ENCODE assay signal across 8 mouse cellular contexts in genomic region chr1:119894936-119895335, GRCm38 (mm10). TPM values are rescaled to one million over a fixed set of nuclear protein-coding genes. Genes with fewer than 3 reads are reported as not detected.
DNase-seq lines count a peak whose midpoint lies in the region; ATAC-seq and TF ChIP-seq lines count a peak whose summit lies in the region.

No protein-coding gene starts in this region.

- no peak overlapping the region for H3K4me3 ChIP-seq in forebrain, embryonic 10.5 days
- H3K4me3 ChIP-seq in forebrain, embryonic 16.5 days (replicated peaks; ENCODE audit: low read length) = no peak overlapping the region
- no peak overlapping the region for H3K4me3 ChIP-seq in forebrain, embryonic 13.5 days
- H3K4me3 ChIP-seq in hindbrain, embryonic 14.5 days (replicated peaks; ENCODE audit: low read length) = no peak overlapping the region
- no peak overlapping the region for H3K4me3 ChIP-seq in small intestine, adult 2 months (ENCODE audit: low read depth, low read length)

- peak; percentile 75 for DNase-seq in forebrain, embryonic 10.5 days (ENCODE audit: extremely low spot score, low spot score)
- DNase-seq in c-Kit-positive CD71-positive TER-119-positive erythroid progenitor cells, embryonic 14.5 days (ENCODE audit: low spot score) = peak; percentile 40
- peak; percentile 62 for DNase-seq in hindbrain, embryonic 14.5 days (ENCODE audit: low spot score)
- peak; percentile 48 to 50 for DNase-seq in left cerebral cortex, adult 8-10 months (ENCODE audit: low spot score in 2 of 2)
- peak; percentile 57 for DNase-seq in mesoderm, embryonic 11.5 days (ENCODE audit: low read depth, low spot score)

- H3K36me3 ChIP-seq in forebrain, embryonic 10.5 days (replicated peaks) = no peaks in the 10 kb centered on the region
- H3K36me3 ChIP-seq in forebrain, embryonic 16.5 days (ENCODE audit: control insufficient read depth, insufficient read depth) = no peaks in the 10 kb centered on the region
- H3K36me3 ChIP-seq in forebrain, embryonic 13.5 days (ENCODE audit: poor library complexity, severe bottlenecking) = no peaks in the 10 kb centered on the region
- H3K36me3 ChIP-seq in hindbrain, embryonic 14.5 days (replicated peaks; ENCODE audit: control insufficient read depth, insufficient read depth) = no peaks in the 10 kb centered on the region
- no peaks in the 10 kb centered on the region for H3K36me3 ChIP-seq in small intestine, adult 2 months (ENCODE audit: control insufficient read depth, insufficient read depth, low read length)

- peaks cover 15% of the 10 kb centered on the region for H3K4me1 ChIP-seq in forebrain, embryonic 10.5 days
- H3K4me1 ChIP-seq in forebrain, embryonic 16.5 days (replicated peaks; ENCODE audit: control insufficient read depth, insufficient read depth, low read length) = peaks cover 32% of the 10 kb centered on the region
- peaks cover 23% of the 10 kb centered on the region for H3K4me1 ChIP-seq in forebrain, embryonic 13.5 days
- no peaks in the 10 kb centered on the region for H3K4me1 ChIP-seq in hindbrain, embryonic 14.5 days (replicated peaks; ENCODE audit: control insufficient read depth, insufficient read depth, low read length)
- H3K4me1 ChIP-seq in small intestine, adult 2 months (ENCODE audit: control insufficient read depth, insufficient read depth, insufficient read length, low read length) = no peaks in the 10 kb centered on the region

- no peaks in the 10 kb centered on the region for H3K27me3 ChIP-seq in forebrain, embryonic 10.5 days (ENCODE audit: poor library complexity, severe bottlenecking)
- H3K27me3 ChIP-seq in forebrain, embryonic 16.5 days (replicated peaks; ENCODE audit: control insufficient read depth, insufficient read depth, low read length) = no peaks in the 10 kb centered on the region
- H3K27me3 ChIP-seq in forebrain, embryonic 13.5 days = no peaks in the 10 kb centered on the region
- H3K27me3 ChIP-seq in hindbrain, embryonic 14.5 days (ENCODE audit: control insufficient read depth, insufficient read depth, low read length) = no peaks in the 10 kb centered on the region
- no peaks in the 10 kb centered on the region for H3K27me3 ChIP-seq in small intestine, adult 2 months (ENCODE audit: control insufficient read depth, insufficient read depth, low read length)

- no peak overlapping the region for H3K9ac ChIP-seq in forebrain, embryonic 16.5 days (replicated peaks; ENCODE audit: low read depth, low read length)
- H3K9ac ChIP-seq in forebrain, embryonic 13.5 days = no peak overlapping the region
- no peak overlapping the region for H3K9ac ChIP-seq in hindbrain, embryonic 14.5 days

- ATAC-seq in forebrain, embryonic 16.5 days = no peak
- ATAC-seq in forebrain, embryonic 13.5 days = peak; percentile 16; the same call in 1 of the 2 replicates
- ATAC-seq in hindbrain, embryonic 14.5 days (ENCODE audit: low FRiP score) = peak; percentile 18; the same call in 1 of the 2 replicates

- no peaks in the 10 kb centered on the region for H3K9me3 ChIP-seq in forebrain, embryonic 10.5 days
- no peaks in the 10 kb centered on the region for H3K9me3 ChIP-seq in forebrain, embryonic 16.5 days (ENCODE audit: control insufficient read depth, low read length)
- no peaks in the 10 kb centered on the region for H3K9me3 ChIP-seq in forebrain, embryonic 13.5 days (replicated peaks)
- H3K9me3 ChIP-seq in hindbrain, embryonic 14.5 days (ENCODE audit: control insufficient read depth, low read length) = no peaks in the 10 kb centered on the region

- H3K4me2 ChIP-seq in forebrain, embryonic 16.5 days (ENCODE audit: low read length) = no peak overlapping the region
- H3K4me2 ChIP-seq in forebrain, embryonic 13.5 days = no peak overlapping the region
- H3K4me2 ChIP-seq in hindbrain, embryonic 14.5 days (replicated peaks) = no peak overlapping the region

- peak overlapping the region; percentile 36; the same call in 1 of the 2 replicates for H3K27ac ChIP-seq in forebrain, embryonic 10.5 days
- H3K27ac ChIP-seq in forebrain, embryonic 16.5 days (ENCODE audit: low read length) = no peak overlapping the region
- H3K27ac ChIP-seq in forebrain, embryonic 13.5 days = no peak overlapping the region
- no peak overlapping the region for H3K27ac ChIP-seq in hindbrain, embryonic 14.5 days
- H3K27ac ChIP-seq in small intestine, adult 2 months (ENCODE audit: insufficient read depth, low read depth, low read length) = no peak overlapping the region

- WGBS in forebrain, embryonic 10.5 days = 38% methylated on average over 6 of the region's 6 CpGs
- WGBS in forebrain, embryonic 16.5 days = 42% methylated on average over 6 of the region's 6 CpGs
- WGBS in forebrain, embryonic 13.5 days = 41% methylated on average over 6 of the region's 6 CpGs
- 22% methylated on average over 6 of the region's 6 CpGs for WGBS in hindbrain, embryonic 14.5 days
- WGBS in small intestine, adult 2 months = 39% methylated on average over 6 of the region's 6 CpGs

- TF ChIP-seq CTCF in small intestine, adult 2 months (IDR thresholded peaks at IDR 0.05; ENCODE audit: extremely low read depth, insufficient read length, insufficient replicate concordance, low read depth, low read length) = peak; percentile 95

- TF ChIP-seq POLR2A in small intestine, adult 2 months (IDR thresholded peaks at IDR 0.05; ENCODE audit: low read depth, low read length) = no peak

RNA-seq across cellular contexts. Expression of gene Tmem177, which starts 18.1 kb away (rescaled TPM):
- polyA plus RNA-seq in forebrain, embryonic 10.5 days (2016; fragmentation: Nextera tagmentation; extraction: Ambion mirVana) = 10.0 and 11.2 TPM in 2 replicates
- 13.4 and 14.3 TPM in 2 replicates for polyA plus RNA-seq in forebrain, embryonic 16.5 days (2015; fragmentation: Nextera tagmentation; extraction: Ambion mirVana)
- 13.1 and 13.3 TPM in 2 replicates for polyA plus RNA-seq in forebrain, embryonic 13.5 days (2015; fragmentation: Nextera tagmentation; extraction: Ambion mirVana)
- 6.7 and 7.3 TPM in 2 replicates for polyA plus RNA-seq in hindbrain, embryonic 14.5 days (2014; fragmentation: Nextera tagmentation; extraction: Ambion mirVana)
- total RNA-seq in left cerebral cortex, adult 8-10 months (2022) = 1 to 10 TPM; 7.0 to 9.3 (median 7.8) TPM
- polyA plus RNA-seq in small intestine, adult 2 months (2012; rRNA removed) = 2.1 and 2.6 TPM in 2 replicates

RNA-seq across cellular contexts. Expression of gene Ptpn4, which starts 57.5 kb away (rescaled TPM):
- 7.6 and 8.2 TPM in 2 replicates for polyA plus RNA-seq in forebrain, embryonic 10.5 days (2016; fragmentation: Nextera tagmentation; extraction: Ambion mirVana)
- polyA plus RNA-seq in forebrain, embryonic 16.5 days (2015; fragmentation: Nextera tagmentation; extraction: Ambion mirVana) = 13.2 and 15.0 TPM in 2 replicates
- polyA plus RNA-seq in forebrain, embryonic 13.5 days (2015; fragmentation: Nextera tagmentation; extraction: Ambion mirVana) = 10.9 and 11.0 TPM in 2 replicates
- polyA plus RNA-seq in hindbrain, embryonic 14.5 days (2014; fragmentation: Nextera tagmentation; extraction: Ambion mirVana) = 19.9 and 22.3 TPM in 2 replicates
- total RNA-seq in left cerebral cortex, adult 8-10 months (2022) = 100 to 1,000 TPM in 1 of 4 experiments, 10 to 100 TPM in 3; 71.1 to 106 (median 82.6) TPM
- polyA plus RNA-seq in small intestine, adult 2 months (2012; rRNA removed) = 0.44 and 2.7 TPM in 2 replicates
